Mouse (Mus musculus) left cerebral cortex, adult 11 months (tissue): ENCODE measurements around the gene Gm17455.

Experiments used
- DNase-seq: peaks from one replicate; pipeline ENCODE4 v3.0.0; 2022; ENCODE audit warnings: low spot score

The Gm17455 gene

GRCm38 (mm10) chr10:60419624-60420023, 20.1 kb downstream of the Gm17455 start:
- no peak for DNase-seq

GRCm38 (mm10) chr10:60422756-60423155, 23.2 kb downstream of the Gm17455 start:
- DNase-seq, result no peak

- no peak for DNase-seq
These were observed 30.5 kb downstream of the Gm17455 start for GRCm38 (mm10) chr10:60430001-60430400.

- DNase-seq, result no peak
These were observed 31.1 kb downstream of the Gm17455 start for GRCm38 (mm10) chr10:60430591-60430990.

- no peak for DNase-seq
These were observed 33.2 kb downstream of the Gm17455 start for GRCm38 (mm10) chr10:60432679-60433078.

- no peak for DNase-seq
These were observed 42.8 kb downstream of the Gm17455 start for GRCm38 (mm10) chr10:60442321-60442720.

GRCm38 (mm10) chr10:60443078-60443477, 43.6 kb downstream of the Gm17455 start:
- no peak for DNase-seq

- DNase-seq, result no peak
These were observed 45.6 kb downstream of the Gm17455 start for GRCm38 (mm10) chr10:60445031-60445593.

- DNase-seq, result no peak
These were observed 47.7 kb downstream of the Gm17455 start for GRCm38 (mm10) chr10:60447186-60447585.
